15 mouse cellular contexts compared by ENCODE assay signal in genomic region chr8:46365711-46366110, GRCm38 (mm10).
"Had no signal": no experiment of that assay in that cellular context is flagged by ENCODE, and none has a peak within 500 bp of the region (broad histone marks: within the 10 kb centered on the region; RNA-seq: fewer than 3 reads in every experiment).

No protein-coding gene starts in this region.

- DNase-seq: kidney, postnatal 4 days; layer of hippocampus, adult 9-11 months; liver; liver, postnatal 0 days; lung, embryonic 14.5 days; thymus, adult 18-20 months; thymus, postnatal 36 days had no signal

- H3K4me1 ChIP-seq: limb, embryonic 10.5 days; limb, embryonic 13.5 days; midbrain, embryonic 12.5 days; midbrain, embryonic 15.5 days had no signal

- H3K9ac ChIP-seq: limb, embryonic 13.5 days; liver, embryonic 14.5 days; liver, postnatal 0 days; lung, embryonic 14.5 days; midbrain, embryonic 12.5 days; midbrain, embryonic 15.5 days had no signal

- H3K27me3 ChIP-seq: limb, embryonic 13.5 days; midbrain, embryonic 12.5 days; midbrain, embryonic 15.5 days had no signal

- H3K9me3 ChIP-seq: limb, embryonic 10.5 days; limb, embryonic 13.5 days; midbrain, embryonic 12.5 days; midbrain, embryonic 15.5 days had no signal

- H3K4me3 ChIP-seq: limb, embryonic 10.5 days; limb, embryonic 13.5 days; midbrain, embryonic 12.5 days; midbrain, embryonic 15.5 days had no signal

- H3K4me2 ChIP-seq: limb, embryonic 13.5 days; lung, embryonic 14.5 days; midbrain, embryonic 12.5 days; midbrain, embryonic 15.5 days had no signal

- ATAC-seq: intestine, postnatal 0 days; liver, postnatal 0 days; lung, postnatal 0 days; midbrain, embryonic 15.5 days had no signal

- H3K27ac ChIP-seq: limb, embryonic 10.5 days; limb, embryonic 13.5 days; liver, embryonic 14.5 days; macrophage; midbrain, embryonic 12.5 days; midbrain, embryonic 15.5 days had no signal

- H3K36me3 ChIP-seq: limb, embryonic 10.5 days; limb, embryonic 13.5 days; midbrain, embryonic 12.5 days; midbrain, embryonic 15.5 days had no signal
